Mouse (Mus musculus) heart, postnatal 0 days (tissue): ENCODE measurements around the gene Lrrc66.

Experiments used
- CTCF ChIP-seq: IDR thresholded peaks from 2 replicates; pipeline ENCODE4 v1.5.1; 2016; ENCODE audit warnings: antibody characterized with exemption, control low read depth, low read depth
- EP300 ChIP-seq: IDR thresholded peaks from 2 replicates; pipeline ENCODE4 v1.6.1; 2016; ENCODE audit warnings: antibody characterized with exemption, low read depth

DNA sequence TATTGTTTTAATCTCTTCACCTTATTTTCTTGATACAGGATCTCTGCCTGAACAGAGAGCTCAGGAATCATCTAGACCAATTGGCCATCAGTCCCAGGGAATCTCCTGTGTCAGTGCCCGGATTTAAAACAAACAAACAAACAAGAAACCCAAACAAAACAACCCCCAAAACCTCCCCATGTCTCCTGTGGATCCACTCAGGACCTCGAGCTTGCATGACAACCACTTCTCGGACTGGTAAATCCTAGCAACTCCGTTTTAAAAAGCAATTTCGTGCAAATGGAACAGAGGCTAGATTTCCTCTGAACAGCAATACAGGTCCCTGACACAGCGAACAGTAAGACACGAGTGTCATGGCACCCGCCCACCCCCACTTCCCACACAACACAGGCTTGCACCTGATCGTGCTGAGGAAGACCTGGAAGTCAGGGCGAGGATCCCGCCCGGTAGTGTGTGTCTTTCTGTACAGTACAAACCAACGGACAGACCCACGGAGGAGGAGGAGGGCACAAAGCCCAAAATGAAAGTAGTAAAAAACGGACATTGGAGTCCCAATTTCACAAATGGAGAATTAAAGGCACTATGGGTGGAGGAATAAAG lies 18.1 kb upstream of the Lrrc66 start:
- TF ChIP-seq CTCF, result no peak
- TF ChIP-seq EP300, result no peak
